Mouse (Mus musculus) lung, postnatal 0 days (tissue): ENCODE results near the gene Aldh1b1.

Experiments
- CTCF ChIP-seq: IDR thresholded peaks from 2 replicates; pipeline ENCODE4 v1.5.1; 2016; ENCODE audit warnings: antibody characterized with exemption, mild to moderate bottlenecking
- EP300 ChIP-seq: IDR thresholded peaks from 2 replicates; pipeline ENCODE4 v1.6.1; 2016; ENCODE audit warnings: antibody characterized with exemption, mild to moderate bottlenecking, control low read depth

DNA sequence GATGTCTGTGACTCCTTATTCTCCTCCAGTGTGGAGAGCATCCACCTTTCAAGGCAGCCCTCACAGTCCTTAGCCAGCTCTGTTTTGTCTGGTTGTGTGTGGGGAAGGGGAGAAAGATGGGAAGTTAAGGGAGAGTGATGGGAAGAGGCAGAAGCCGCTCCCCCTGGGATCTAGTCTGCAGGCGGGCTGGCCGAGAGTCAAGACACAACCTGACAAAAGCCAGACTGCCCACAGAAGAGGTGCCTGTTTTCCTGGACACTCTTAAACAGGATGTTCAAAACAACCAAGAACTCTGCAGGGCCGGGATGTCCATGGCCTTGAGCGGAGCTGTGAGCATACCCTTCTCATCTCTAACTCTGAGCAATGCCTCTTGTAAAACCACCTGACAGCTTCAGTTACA is 2.1 kb upstream of the Aldh1b1 start:
- TF ChIP-seq CTCF (no peak), EP300 (no peak)
